Mouse (Mus musculus) bone marrow, adult 2 months (tissue): Measurements from ENCODE around the gene Ldb2.

Source experiments
- CTCF ChIP-seq: fragments of 200-500 bp; IDR thresholded peaks from 2 replicates; pipeline ENCODE4 v1.5.1; 2011; ENCODE audit warnings: low read length, control low read depth; ENCODE audit not compliant: control insufficient read depth, insufficient read depth
- POLR2A ChIP-seq: fragments of 200-500 bp; IDR thresholded peaks from 2 replicates; pipeline ENCODE4 v1.6.1; 2011; ENCODE audit warnings: low read depth, mild to moderate bottlenecking, control low read depth, low read length, borderline replicate concordance; ENCODE audit not compliant: control insufficient read depth

- no peak for TF ChIP-seq CTCF
- TF ChIP-seq POLR2A, result no peak
Observed at GRCm38 (mm10) chr5:44529466-44529865, 270.0 kb downstream of the Ldb2 start.
